Mouse (Mus musculus): ENCODE measurements around the gene Mpv17.
A peak's percentile ranks its signal among the peaks of the same experiment; 100 is the strongest.

Gene Mpv17

GRCm38 (mm10) chr5:31181183-31181770 lies 27.2 kb upstream of the Mpv17 start:
- DNase-seq = no peak

- peak; percentile 97 for DNase-seq
Measured at GRCm38 (mm10) chr5:31179766-31180630, 25.9 kb upstream of the Mpv17 start, which contains the start of the genes Gm29609 and Gtf3c2. TSS of gene Gm29609 (minus strand) at chr5:31179911. TSS of gene Gtf3c2 (minus strand) at chr5:31180144.

GRCm38 (mm10) chr5:31179301-31179765 lies 25.3 kb upstream of the Mpv17 start:
- DNase-seq = no peak

DNA sequence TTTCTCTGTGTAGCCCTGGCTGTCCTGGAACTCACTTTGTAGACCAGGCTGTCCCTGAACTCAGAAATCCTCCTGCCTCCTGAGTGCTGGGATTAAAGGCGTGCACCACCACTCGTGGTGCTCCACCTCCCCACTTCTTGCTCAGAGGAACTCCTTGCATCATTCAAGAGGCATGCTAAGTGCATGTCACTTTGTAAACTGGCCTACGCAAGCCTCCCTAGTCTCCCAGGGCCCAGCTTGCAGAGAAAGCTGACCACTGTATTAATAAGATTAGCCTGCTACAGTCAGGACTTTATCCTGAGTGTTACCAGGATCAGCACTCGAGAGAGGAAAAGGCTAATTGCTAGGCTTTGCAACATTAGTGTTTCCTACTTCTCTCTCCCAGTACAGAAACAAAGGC lies 14.6 kb upstream of the Mpv17 start:
- DNase-seq = no peak

DNA sequence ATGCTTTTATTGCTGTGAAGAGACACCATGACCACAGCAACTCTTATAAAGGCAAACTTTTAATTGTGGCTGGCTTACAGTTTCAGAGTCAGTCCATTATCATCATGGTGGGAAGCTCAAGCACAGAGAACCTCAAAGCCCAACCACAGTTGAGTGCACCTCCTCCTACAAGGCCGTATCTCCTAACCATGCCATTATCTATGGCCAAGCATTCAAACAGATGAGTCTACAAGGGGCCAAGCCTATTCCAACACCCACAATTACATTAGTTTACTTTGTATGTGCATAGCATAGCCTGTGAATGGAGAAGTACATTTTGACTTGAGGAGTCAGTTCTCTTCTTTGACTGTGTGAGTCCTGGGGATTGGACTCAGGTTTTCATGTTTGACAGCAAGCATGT lies 10.8 kb upstream of the Mpv17 start:
- DNase-seq = no peak

DNA sequence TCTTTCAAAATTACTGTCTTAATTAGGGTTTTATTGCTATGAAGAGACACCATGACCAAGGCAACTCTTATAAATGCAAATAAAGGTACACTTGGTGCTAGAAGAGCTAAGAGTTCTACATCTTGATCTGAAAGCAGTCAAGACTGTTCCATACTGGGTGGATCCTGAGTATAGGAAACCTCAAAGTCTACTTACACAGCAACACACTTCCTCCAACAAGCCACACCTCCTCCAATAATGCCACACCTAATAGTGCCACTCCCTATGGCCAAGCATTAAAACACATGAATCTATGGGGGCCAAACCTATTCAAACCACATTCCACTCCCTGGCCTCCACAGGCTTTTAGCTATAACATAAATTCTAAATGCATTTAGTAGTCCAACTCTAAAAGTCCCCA lies 8.4 kb upstream of the Mpv17 start:
- no peak for DNase-seq

DNA sequence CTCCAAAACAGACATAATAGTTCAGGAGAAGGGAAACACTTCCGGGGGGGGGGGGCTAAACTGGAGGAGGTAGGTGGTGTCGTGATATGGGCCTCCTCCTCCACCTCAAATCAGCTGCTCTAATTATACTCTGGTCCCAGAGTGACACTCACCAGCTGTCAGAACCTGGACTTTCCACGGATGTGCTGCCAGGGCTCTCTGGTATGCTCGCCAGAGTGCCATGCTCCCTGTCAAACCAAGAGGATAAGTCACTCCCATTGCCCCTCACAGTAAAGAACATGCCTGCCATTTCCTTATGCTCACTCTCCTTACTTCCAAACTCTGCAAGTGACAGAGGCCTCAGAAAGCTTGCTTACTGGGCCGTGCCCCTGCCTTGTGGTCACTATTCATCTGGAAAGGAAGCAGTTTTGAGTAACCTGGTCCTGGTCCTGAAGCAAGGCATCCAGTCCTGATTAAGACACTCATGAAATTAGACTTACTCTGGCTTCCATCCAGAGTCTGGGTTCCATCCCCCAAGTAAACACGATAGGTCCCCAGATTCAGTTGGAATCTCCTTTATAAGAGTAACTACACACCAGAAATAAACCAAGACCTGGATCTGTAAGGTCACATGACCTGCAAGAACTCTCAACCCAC lies 417 bp downstream of the Mpv17 start:
- no peak for DNase-seq

DNA sequence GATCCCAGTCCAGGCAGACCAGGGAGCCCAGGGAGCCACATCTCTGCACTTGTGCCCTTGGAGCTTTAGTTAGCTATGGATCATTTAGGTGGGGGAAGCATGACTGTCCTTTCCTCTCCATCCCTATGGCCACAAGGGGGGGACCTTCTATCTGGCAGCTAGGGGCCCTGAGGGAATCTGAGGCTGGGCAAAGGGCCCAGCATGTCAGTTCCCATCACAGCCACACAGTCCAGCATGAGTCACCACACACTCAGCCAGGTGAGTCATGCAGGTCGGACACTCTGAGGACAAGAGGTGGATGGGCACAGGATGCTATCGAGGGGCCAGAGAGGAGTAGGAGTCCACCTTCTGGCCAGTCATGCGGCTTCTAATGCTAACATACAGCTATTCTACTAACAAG lies 2.3 kb downstream of the Mpv17 start:
- no peak for DNase-seq

DNA sequence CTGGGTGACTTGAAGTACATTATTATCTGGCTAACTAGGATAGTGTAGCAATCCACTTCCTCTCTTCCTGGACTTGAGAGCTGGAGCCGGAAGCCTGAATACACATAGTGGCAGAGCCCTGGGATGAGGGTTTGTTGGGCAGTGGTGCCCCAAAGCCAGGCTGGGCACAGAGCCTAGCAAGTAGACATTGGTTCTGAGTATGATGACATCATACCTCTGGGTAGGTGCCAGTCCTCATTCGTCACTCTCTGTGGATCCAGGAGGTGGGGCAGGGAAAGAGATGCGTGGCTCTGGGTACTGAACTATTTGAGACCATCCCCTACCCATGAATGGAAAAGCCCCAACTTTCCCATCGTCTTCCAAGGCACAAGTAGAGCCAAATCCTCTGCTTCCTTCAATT lies 4.3 kb downstream of the Mpv17 start:
- DNase-seq = no peak

GRCm38 (mm10) chr5:31138968-31139425 lies 15.1 kb downstream of the Mpv17 start:
- DNase-seq = no peak

DNA sequence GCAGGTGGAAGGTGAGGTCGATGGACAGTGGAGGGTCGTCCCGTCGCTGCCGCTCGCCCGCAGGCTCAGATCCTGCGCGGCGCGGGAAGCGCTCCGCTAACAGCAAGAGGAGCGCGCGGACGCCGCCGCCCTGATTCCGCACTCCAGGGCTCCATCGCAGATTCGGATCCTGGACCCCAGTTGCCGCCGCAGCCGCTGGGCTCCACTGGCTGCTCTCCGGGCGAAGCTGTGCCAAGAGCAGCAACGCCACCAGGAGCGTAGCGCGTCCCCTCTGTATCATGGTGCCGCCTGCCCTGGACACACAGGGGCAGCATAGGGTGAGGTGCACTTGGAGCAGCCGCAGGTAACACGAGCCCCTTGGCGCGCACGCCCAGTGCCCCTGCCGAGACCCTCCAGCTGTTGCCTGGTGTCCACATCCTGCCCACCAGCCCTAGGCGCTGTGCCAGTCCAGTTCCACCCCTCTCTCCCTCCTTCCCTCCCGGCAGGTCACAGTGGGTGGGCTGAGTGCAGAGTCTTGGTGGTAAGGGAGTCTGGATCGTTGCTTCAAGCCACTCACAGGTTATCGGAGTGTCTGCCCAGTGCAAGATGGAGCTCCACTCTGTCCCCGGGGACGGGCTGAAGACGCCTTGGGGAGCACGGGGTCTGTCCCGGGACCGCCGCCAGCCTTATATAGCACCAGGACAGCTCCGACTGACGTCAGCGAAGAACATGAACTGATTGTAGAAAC lies 15.6 kb downstream of the Mpv17 start, which contains the start of gene Ucn:
Gene Ucn, minus strand, starts transcription at position 589 of the 727 bp plus-strand sequence.
- DNase-seq = peak; percentile 19

- no peak for DNase-seq
Measured at GRCm38 (mm10) chr5:31137658-31138057, 16.4 kb downstream of the Mpv17 start.

DNA sequence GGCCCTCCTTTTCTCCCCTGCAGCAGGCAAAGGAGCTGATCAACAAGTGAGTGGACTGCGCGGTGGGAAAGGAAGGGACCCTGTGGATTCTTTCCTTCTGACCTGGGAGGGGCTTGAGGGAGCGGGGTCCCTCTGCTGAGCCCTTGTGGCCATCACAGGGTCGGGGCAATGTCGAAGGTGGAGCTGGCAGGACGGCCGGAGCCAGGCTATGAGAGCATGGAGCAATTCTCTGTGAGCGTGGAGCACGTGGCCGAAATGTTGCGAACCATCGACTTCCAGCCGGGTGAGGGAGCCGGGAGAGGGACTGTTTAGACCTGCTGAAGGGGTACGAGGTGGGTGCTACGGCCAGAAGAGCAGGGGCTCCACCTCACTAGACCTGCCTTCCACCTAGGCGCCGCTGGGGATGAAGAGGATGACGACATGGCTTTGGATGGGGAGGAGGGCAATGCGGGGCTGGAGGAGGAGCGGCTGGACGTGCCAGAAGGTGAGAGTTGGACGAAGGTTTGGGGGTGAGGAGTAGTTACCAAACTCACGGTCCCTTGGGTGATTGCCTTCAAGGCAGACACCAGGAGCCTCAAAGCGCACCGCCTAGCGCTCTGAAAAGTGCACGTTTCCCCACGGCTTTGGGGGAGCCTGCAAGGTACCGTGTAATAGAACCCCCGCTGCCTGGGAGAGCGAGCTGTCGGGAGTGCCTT lies 17.2 kb downstream of the Mpv17 start:
- no peak for DNase-seq

DNA sequence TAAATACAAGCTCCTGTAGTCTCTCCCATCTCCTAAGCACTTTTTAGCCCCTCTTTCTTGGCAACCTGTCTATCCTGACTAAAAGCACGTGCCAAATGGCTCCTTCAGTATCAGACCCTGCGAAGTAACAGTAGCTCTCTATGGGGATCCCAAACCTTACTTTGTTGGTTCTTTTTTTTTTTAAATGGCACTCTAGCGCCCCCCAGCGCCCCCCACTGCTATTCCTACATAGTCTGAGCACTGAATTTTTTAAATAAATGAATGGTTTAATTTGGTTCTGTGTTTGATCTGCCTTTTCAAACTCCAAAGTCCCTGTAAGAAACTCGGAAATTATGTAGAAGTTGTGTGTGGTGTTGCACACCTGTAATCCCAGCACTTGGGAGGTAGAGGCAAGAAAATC lies 28.0 kb downstream of the Mpv17 start:
- DNase-seq = no peak

- DNase-seq = no peak
Measured at GRCm38 (mm10) chr5:31123481-31123880, 30.6 kb downstream of the Mpv17 start.

- DNase-seq = no peak
Measured at GRCm38 (mm10) chr5:31121111-31121510, 32.9 kb downstream of the Mpv17 start.

GRCm38 (mm10) chr5:31116912-31117311 lies 37.1 kb downstream of the Mpv17 start:
- no peak for DNase-seq

DNA sequence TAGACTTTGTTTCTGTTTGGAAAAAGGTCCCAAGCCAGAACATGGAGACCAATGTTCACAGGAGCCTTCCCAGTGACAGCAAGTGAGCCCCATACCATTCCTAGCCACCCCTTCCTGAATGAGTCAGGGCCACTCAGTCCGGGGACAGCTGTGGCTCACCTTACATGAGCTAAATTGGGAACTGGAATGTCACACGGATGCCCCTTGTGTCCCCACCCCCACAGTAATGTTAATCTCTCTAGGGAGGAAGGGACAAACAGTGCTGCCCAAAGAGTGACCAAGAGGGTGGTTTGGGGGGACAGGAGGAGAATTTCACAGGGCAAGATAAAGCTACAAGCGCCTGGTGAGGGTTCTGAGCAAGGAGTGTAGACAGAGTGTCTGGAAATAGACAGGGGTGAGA lies 37.7 kb downstream of the Mpv17 start, which contains the start of gene Trim54:
Gene Trim54, plus strand, starts transcription at position 359 of the 400 bp plus-strand sequence.
- no peak for DNase-seq

GRCm38 (mm10) chr5:31110781-31111180 lies 43.3 kb downstream of the Mpv17 start:
- DNase-seq = no peak

GRCm38 (mm10) chr5:31108000-31108490 lies 46.0 kb downstream of the Mpv17 start, which contains the start of gene Slc30a3:
TSS of gene Slc30a3 (minus strand) at chr5:31108237.
- DNase-seq = no peak

DNA sequence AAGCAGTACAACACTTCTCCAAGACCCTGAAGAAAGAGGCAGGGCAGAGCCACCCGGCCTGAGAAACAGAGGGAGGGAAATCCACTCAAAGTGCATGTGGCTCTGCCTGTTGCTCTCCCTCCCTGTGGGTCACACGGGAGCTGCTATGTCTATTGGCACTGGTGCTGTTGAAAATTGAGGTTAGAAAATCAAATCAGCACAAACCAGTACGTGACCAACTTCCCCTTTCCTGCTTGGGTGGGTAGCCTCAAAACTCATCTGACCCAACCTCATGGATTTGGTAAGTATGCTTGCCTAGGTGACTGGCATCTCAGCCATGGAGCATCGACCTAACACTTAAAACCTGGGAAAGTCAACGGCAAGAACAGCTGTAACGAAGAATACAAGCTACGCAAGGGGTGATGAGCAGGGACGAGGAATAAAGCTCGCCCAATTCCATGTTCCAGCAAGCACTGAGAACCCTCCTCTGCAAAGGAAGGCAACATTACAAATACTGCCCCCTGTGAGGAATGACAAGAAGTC lies 48.2 kb downstream of the Mpv17 start, which contains the start of gene Dnajc5g:
Gene Dnajc5g, plus strand, starts transcription at position 472 of the 522 bp plus-strand sequence.
- no peak for DNase-seq
